Mouse (Mus musculus) embryo, embryonic 10 days (tissue): Measurements from ENCODE around the gene Olfr601.
"Not testable (repeated sequence)": the region's sequence is repeated elsewhere in the genome, so short reads cannot be mapped to it uniquely, and the experiment has no call there.

ENCODE experiments used
- DNase-seq: peaks from one replicate; pipeline ENCODE4 v3.0.0-alpha.2; 2015; ENCODE audit warnings: low spot score

Gene Olfr601

GRCm38 (mm10) chr7:103362555-103362954, at the start of gene Olfr601:
Gene Olfr601, minus strand, starts transcription at chr7:103362655.
- no peak for DNase-seq

GRCm38 (mm10) chr7:103406521-103407055, 44.1 kb upstream of the Olfr601 start:
- not testable (repeated sequence) for DNase-seq

DNA sequence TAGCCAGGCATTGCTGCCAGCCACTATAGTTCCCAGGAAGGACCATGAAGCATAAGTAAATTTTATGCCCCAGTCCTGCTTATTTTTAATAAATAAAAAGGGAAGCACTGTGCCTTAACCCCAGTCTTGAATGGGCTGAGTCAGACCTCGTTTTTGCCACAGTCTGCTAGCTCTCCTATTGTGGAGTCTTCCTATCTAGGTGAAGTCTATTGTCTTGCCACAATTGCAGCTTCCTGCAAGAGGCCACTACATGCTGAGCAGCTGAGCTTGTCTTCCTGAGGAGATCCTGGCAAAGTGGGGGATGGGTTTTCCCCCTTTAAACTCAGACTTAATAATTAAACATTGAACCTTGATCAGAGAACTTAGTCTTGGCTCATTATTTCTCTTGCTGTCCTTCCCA, 36.5 kb upstream of the Olfr601 start:
- no peak for DNase-seq

DNA sequence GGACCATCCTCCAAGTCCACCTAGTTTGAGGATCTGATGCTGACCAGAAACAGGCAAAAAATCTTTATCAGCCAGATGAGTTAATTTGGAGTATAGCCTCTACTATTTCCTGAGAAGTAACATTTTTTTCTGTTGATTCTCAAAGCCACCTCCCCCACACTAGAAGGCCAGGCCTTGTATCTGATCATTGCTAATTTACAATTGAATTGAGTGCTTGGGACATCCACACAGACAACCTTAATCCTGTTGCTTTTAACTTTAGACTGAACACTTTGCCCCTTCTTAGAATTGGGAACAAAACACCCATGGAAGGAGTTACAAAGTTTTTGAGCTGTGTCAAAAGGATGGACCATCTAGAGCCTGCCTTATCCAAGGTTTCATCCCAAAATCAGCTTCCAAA, 35.3 kb upstream of the Olfr601 start:
- DNase-seq: no peak

DNA sequence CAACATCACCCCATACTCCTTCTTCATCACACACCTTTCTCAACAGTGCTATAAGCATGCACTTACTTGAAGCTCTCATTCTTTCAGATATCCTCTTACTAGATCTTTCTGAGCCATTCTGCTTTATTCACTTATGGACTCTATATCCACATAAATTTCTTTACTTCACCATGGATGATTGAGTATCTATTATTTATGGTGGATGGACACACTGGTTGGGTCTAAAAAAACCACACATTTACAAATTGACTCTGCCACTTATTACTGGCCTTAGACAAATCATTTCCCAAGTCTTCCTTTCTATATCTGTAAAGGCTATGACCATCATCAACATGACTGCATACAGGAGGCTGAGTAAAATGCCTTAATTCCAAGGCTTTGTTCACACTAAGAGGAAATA, 23.6 kb upstream of the Olfr601 start, which contains the start of gene Olfr603:
TSS of gene Olfr603 (minus strand) at position 101 of the 400 bp plus-strand sequence.
- no peak for DNase-seq

DNA sequence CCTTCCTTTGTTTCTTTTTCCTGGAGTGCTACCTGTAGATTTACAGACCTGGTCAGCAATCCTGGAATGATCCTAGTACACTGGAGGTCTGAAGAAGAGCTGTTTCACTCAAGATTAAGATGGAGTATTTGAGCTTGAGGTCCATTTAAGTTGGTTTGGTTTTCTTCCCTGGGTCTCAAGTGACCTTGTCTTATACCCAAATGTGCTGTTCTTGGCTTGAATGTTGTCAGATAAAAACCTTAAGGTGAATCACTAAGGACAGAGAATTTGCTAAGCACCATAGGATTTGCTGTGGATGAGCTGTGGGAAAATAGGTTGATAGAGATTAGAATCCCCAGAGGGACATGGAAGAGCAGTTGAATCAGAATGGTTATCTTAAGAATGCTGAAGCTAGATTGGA, 12.9 kb downstream of the Olfr601 start, which contains the start of gene Olfr600:
TSS of gene Olfr600 (minus strand) at position 101 of the 400 bp plus-strand sequence.
- no peak for DNase-seq

GRCm38 (mm10) chr7:103335617-103336016, 26.8 kb downstream of the Olfr601 start, which contains the start of gene Olfr599:
Gene Olfr599, plus strand, starts transcription at chr7:103335917.
- DNase-seq: no peak

DNA sequence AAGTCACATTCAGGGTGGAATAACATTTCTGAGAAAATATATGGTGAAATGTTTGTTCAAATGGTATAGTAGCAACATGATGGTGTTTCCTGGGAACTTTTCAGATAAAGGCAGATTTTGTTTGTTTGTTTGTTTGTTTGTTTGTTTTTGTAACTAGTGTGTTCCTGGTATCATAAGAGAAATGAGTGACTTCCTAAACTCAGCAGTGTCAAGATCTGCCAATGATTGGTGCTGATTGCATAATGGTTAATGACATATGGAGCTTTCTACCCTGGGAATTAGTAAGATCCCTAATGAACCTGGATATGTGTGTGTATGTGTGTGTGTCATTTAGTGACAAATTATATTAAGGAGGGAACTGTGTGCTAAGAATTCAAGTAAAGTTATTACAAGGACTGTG, 39.2 kb downstream of the Olfr601 start, which contains the start of gene Olfr598:
TSS of gene Olfr598 (plus strand) at position 301 of the 400 bp plus-strand sequence.
- no peak for DNase-seq

GRCm38 (mm10) chr7:103316015-103316414, 46.4 kb downstream of the Olfr601 start, which contains the start of gene Olfr597:
Gene Olfr597, plus strand, starts transcription at chr7:103316315.
- DNase-seq: not testable (repeated sequence)
